Mouse (Mus musculus): ENCODE results near the gene Hoxa10.
A peak's percentile ranks its signal among the peaks of the same experiment; 100 is the strongest.

- TF ChIP-seq TCF3 (IDR thresholded peaks at IDR 0.05; ENCODE audit: insufficient read length, low read depth) (no peak), TCF12 (IDR thresholded peaks at IDR 0.05; ENCODE audit: insufficient read depth, poor library complexity, severe bottlenecking) (no peak), POLR2A (IDR thresholded peaks at IDR 0.05; ENCODE audit: insufficient read length, low read depth) (peak; percentile 0), MYOG (IDR thresholded peaks at IDR 0.05; ENCODE audit: control insufficient read depth in 1 of 3, insufficient read depth in 1 of 3, insufficient read length in 2 of 3, low read depth in 2 of 3) (no peak), MAX (IDR thresholded peaks at IDR 0.05; ENCODE audit: low read depth) (no peak), CEBPB (IDR thresholded peaks at IDR 0.05; ENCODE audit: insufficient read depth, poor library complexity, severe bottlenecking) (no peak), SRF (IDR thresholded peaks at IDR 0.05; ENCODE audit: control insufficient read depth, insufficient read length, low read depth) (no peak), POLR2AphosphoS2 (IDR thresholded peaks at IDR 0.05; ENCODE audit: insufficient read length, low read depth) (no peak), E2F4 (IDR thresholded peaks at IDR 0.05; ENCODE audit: insufficient read depth) (no peak)
These were observed 28.7 kb downstream of the Hoxa10 start for GRCm38 (mm10) chr6:52211961-52212360.
